Mouse (Mus musculus): ENCODE measurements around the gene Ccl7. TPM values are rescaled to one million over a fixed set of nuclear protein-coding genes. Genes with fewer than 3 reads are reported as not detected.

The Ccl7 gene
- polyA plus RNA-seq, 1 experiment: 7.8 TPM

DNA sequence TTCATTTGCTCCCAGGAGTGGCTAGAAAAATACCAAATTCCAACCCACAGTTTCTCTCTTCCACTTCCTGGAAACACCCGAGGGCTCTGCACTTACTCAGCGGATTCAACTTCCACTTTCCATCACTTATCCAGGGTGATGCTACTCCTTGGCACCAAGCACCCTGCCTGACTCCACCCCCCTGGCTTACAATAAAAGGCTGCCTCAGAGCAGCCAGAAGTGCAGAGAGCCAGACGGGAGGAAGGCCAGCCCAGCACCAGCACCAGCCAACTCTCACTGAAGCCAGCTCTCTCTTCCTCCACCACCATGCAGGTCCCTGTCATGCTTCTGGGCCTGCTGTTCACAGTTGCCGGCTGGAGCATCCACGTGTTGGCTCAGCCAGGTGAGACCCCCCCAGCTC lies 10.2 kb upstream of the Ccl7 start, which contains the start of gene Ccl2:
Ccl2 (plus strand) TSS at position 216 of the 400 bp plus-strand sequence.
- no peak for DNase-seq (ENCODE audit: low read depth)

DNA sequence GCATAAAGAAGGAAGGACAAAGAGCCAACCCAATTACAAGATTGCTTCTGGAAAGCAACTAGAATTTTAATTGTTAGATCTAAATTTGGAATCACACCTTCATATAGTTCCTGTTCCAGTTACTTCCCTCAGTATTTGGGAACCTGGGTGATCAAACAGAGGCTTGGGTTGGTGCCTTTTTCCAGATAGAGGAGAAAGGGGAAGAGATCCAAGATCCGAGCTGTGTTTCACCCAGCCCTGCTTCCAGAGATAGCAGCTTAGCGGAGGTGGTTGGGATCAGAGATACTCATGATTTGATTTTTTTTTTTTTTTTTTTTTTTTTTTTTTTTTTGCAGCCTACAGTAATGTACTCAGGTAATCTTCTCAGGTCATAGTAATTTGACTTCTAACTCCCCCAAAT lies 9.7 kb upstream of the Ccl7 start:
- DNase-seq (ENCODE audit: low read depth): no peak

GRCm38 (mm10) chr11:82038535-82038934 lies 7.0 kb upstream of the Ccl7 start, which contains the start of gene Gm17268:
TSS of gene Gm17268 (minus strand) at chr11:82038562.
- DNase-seq (ENCODE audit: low read depth): no peak

GRCm38 (mm10) chr11:82039132-82039660 lies 6.3 kb upstream of the Ccl7 start:
- peak; percentile 33 for DNase-seq (ENCODE audit: low read depth)

GRCm38 (mm10) chr11:82041671-82042080 lies 3.8 kb upstream of the Ccl7 start:
- DNase-seq (ENCODE audit: low read depth): no peak

DNA sequence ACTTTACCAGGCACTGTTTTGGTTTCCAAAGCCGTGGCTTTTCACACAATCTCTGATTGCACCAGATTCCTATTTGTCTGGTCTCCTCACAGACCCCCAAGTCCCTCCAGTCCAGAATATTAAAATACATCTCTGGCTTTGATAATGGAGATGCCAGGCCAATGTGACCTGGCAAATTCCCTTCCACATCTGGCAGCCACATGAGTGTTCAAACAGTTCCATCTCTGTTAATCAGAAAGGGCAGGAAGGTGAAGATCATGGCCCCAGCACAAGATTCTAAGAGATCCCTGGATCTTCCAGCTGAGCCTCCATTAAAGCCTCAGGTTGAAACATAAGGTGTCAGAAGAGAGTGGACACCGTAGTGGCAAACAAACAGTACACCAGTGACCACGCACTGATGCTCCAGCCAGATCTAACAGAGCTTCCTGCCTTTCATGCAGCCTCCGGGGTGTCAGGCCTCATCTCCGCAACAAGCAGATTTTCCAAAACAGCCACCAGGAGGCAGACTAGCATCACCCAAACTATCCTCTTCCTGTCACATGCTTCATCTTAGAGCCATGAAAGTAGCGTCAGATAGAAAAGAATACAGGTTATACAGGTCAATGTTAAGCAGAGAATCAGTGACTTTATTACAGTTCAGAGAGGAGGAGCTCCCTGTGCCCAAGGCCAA lies 2.4 kb downstream of the Ccl7 start:
- no peak for DNase-seq (ENCODE audit: low read depth)

DNA sequence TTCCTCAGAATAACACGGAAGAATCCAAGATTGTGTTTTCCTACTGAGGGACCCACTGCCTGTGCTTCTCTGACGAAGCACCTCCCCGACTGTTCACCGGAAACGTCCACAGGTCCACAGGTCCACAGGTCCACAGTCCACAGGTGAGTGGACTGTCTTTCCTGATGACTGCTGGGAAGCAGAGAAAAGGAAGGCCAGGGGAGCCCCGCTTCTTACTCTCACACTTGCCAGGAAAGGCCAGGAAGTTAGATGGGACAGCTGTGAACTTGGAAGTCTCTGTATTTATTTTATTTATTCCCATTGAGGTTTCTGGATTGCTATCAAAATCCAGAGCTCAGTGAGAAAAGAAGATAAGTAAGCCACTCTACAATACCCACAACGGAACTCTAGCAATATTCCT lies 8.3 kb downstream of the Ccl7 start:
- no peak for DNase-seq (ENCODE audit: low read depth)

- no peak for DNase-seq (ENCODE audit: low read depth)
Measured at GRCm38 (mm10) chr11:82057646-82058045, 12.1 kb downstream of the Ccl7 start, which contains the start of gene Ccl11. TSS of gene Ccl11 (plus strand) at chr11:82057823.

- no peak for DNase-seq (ENCODE audit: low read depth)
Measured at GRCm38 (mm10) chr11:82062226-82062625, 16.7 kb downstream of the Ccl7 start.

- no peak for DNase-seq (ENCODE audit: low read depth)
Measured at GRCm38 (mm10) chr11:82063454-82063853, 17.9 kb downstream of the Ccl7 start.

- DNase-seq (ENCODE audit: low read depth): no peak
Measured at GRCm38 (mm10) chr11:82066953-82067571, 21.6 kb downstream of the Ccl7 start.

- DNase-seq (ENCODE audit: low read depth): no peak
Measured at GRCm38 (mm10) chr11:82071076-82071475, 25.6 kb downstream of the Ccl7 start.

- no peak for DNase-seq (ENCODE audit: low read depth)
Measured at GRCm38 (mm10) chr11:82072374-82072773, 26.9 kb downstream of the Ccl7 start.

GRCm38 (mm10) chr11:82072984-82073383 lies 27.5 kb downstream of the Ccl7 start:
- no peak for DNase-seq (ENCODE audit: low read depth)

- DNase-seq (ENCODE audit: low read depth): peak; percentile 19
Measured at GRCm38 (mm10) chr11:82073686-82074085, 28.2 kb downstream of the Ccl7 start.

- DNase-seq (ENCODE audit: low read depth): no peak
Measured at GRCm38 (mm10) chr11:82077031-82077430, 31.5 kb downstream of the Ccl7 start.

DNA sequence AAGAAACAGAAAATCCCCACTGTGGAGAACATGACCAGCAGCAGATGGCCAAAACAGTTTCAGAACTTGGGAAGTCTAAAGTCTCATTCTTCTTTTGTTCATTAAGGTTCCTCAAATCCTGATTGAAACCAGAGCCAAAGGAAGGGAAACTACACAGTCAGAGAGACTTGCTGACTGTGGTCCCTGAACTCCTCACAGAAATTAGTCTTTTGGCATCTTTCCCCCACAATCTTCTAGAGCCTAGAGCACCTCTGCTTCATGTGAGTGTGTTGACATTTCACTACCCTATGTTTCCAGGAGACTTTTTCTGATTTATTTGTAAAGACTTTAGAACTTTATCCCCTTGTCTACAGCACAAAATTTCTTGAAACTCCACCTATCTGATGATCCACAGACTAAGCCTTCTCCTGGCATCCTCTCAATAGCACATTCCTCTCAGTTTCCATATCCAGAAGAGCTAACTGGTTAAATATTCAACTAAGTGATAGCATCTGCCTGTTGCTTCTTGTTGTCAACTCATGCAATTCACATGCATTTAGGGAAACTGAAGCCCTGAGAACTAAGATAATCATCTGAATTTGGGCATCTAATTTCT lies 32.7 kb downstream of the Ccl7 start:
- DNase-seq (ENCODE audit: low read depth): no peak

DNA sequence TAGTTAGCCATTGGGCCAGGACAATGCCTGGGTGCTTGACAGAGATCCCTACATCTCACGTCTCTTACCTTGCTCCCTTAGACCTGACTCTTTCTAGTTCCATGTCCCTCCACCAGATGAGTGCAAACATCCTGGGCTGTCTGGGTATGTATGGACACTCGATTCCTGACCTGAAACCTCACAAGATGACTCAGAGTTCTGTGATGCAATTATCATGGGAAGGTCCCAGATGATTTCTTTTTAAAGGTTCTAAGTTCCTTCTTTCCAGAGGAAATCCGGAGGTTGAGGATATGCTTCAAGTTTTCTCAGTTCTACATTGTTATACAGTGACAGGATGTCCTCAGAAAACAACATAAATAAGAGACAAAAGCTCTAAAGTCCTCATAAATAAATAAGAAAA lies 35.4 kb downstream of the Ccl7 start:
- no peak for DNase-seq (ENCODE audit: low read depth)

- no peak for DNase-seq (ENCODE audit: low read depth)
Measured at GRCm38 (mm10) chr11:82084360-82084759, 38.8 kb downstream of the Ccl7 start.

All from gonadal fat pad, adult 2 months (tissue).